Mouse (Mus musculus) embryonic fibroblast, embryonic 13.5 days (primary cell): ENCODE measurements around the gene C2cd4b. TPM values are rescaled to one million over a fixed set of nuclear protein-coding genes. Genes with fewer than 3 reads are reported as not detected.

Source experiments
- H3K27ac ChIP-seq: 2 replicates; pipeline ENCODE4 v1.5.1; 2012; ENCODE audit warnings: low read length, control low read depth, inconsistent platforms; ENCODE audit not compliant: insufficient read depth
- H3K4me1 ChIP-seq: 2 replicates; pipeline ENCODE4 v1.6.1; 2011; ENCODE audit warnings: low read length; ENCODE audit not compliant: control insufficient read depth, insufficient read depth
- H3K4me3 ChIP-seq: 2 replicates; pipeline ENCODE4 v1.5.1; 2011; ENCODE audit warnings: mild to moderate bottlenecking, control low read depth, low read length; ENCODE audit not compliant: insufficient read depth
- CTCF ChIP-seq: IDR thresholded peaks from 2 replicates; pipeline ENCODE4 v1.5.1; 2011; ENCODE audit warnings: mild to moderate bottlenecking, control low read depth, low read length, moderate library complexity, borderline replicate concordance; ENCODE audit not compliant: insufficient read depth
- POLR2A ChIP-seq: IDR thresholded peaks from 2 replicates; pipeline ENCODE4 v1.6.1; 2011; ENCODE audit warnings: low read depth, mild to moderate bottlenecking, control low read depth, low read length, moderate library complexity
- polyA plus RNA-seq: library from polyadenylated mRNA; stranded (reverse); fragments of >200 nt; gene quantifications from 2 replicates; pipeline ENCODE4 v1.2.4, GENCODE M21; 2011; ENCODE audit warnings: low read depth; ENCODE audit not compliant: missing spikeins, insufficient read length

C2cd4b gene
- polyA plus RNA-seq = not detected in 2 replicates

DNA sequence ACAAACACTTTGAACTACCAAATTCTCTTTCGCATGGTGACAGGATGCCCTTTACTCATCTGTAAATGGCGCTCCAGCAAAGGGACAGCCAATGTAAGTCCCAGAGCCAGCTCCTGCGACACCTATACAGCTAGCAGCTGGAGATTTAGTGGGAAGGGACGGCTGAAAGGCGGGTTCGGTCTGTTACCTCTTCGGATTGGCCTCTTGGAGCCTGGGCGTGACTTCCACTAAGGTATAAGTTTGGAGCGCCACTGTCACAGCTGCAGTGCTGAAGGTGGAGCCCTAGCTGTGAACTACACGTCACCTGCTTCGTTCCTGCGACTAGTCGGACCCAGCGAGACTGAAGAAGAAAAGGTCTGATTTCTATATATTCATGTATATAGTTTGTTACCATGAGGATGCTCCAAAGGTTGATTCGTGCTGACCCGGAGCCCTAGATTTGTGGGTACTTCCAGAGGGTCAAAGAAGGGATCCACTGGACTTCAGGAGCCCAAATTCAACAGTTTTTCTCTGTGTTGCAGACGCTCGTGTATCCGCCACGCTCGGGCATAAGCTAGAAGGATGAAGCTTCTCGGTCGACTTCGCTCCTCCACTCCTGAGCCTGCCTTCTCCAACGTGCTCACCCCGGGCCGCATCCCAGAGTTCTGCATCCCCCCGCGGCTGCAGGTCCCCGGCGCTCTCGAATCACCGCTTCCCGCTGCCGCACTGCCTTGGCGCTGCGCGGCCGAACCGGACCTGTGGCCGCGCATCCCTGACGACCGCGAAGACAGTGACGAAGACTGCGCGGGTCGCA is at the start of gene C2cd4b:
Gene C2cd4b (plus strand): TSS at position 275 of the 793 bp plus-strand sequence.
- TF ChIP-seq POLR2A = no peak
- TF ChIP-seq CTCF = no peak
- Histone ChIP-seq H3K27ac (no peak within 1 kb of the TSS), H3K4me1 (no peaks in the 10 kb centered on the region)

GRCm38 (mm10) chr9:67711051-67711877 is 48.0 kb upstream of the C2cd4b start:
- TF ChIP-seq CTCF = peak; percentile 81
- no peak for TF ChIP-seq POLR2A
- no peak overlapping the region for H3K4me3 ChIP-seq
- H3K4me1 ChIP-seq = no peaks in the 10 kb centered on the region
- H3K27ac ChIP-seq = no peak overlapping the region

More for the DNA sequence above, at the start of gene C2cd4b:
- peak within 1 kb of the TSS; percentile 27 for H3K4me3 ChIP-seq

- Histone ChIP-seq H3K4me3 (no peak overlapping the region), H3K4me1 (no peaks in the 10 kb centered on the region), H3K27ac (no peak overlapping the region)
- TF ChIP-seq CTCF (no peak), POLR2A (no peak)
These were observed 47.1 kb upstream of the C2cd4b start for GRCm38 (mm10) chr9:67712146-67712545.

DNA sequence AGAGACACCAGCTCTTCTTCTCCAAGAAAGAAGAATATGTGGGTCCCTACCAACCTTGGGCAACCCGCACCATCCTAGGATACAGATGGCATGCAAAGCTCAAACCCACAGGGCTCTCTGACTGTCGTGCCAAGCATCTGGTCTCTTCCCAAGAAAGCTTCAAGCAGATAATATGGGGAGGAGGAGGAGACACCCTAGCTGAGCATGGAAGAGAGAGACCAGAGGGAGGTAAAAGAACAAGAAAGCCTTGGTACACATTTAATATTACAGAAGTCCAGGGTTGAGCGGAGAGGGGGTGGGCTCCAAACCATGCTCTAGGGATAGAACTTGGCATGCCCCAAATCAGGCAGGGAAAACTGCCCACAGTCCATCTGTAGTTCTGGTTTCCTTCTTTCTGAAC is 42.2 kb upstream of the C2cd4b start:
- TF ChIP-seq POLR2A = no peak
- Histone ChIP-seq H3K4me3 (no peak overlapping the region), H3K4me1 (no peaks in the 10 kb centered on the region), H3K27ac (no peak overlapping the region)

DNA sequence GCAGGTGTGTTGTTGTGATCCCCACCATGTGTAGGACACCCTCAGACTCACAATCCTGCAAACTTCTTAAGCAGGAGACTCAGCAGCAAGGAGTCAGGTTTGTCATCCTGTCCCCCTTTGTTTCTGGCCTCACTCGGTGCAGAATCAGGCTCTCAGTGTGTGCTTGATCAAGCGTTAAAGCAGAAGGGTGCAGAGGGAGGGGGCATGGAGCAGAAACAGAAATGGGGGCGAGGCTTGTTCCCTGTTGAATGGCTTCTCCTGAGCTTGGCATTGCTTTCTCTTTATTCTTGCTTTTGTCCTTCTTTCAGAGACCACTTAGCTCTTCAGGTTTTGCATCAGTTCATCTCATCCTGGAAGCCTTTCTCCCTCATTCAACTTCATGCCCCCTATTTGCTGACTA is 40.6 kb upstream of the C2cd4b start:
- no peaks in the 10 kb centered on the region; the same call in 1 of the 2 replicates for H3K4me1 ChIP-seq
- no peak overlapping the region for H3K4me3 ChIP-seq
- no peak overlapping the region for H3K27ac ChIP-seq
- no peak for TF ChIP-seq CTCF

DNA sequence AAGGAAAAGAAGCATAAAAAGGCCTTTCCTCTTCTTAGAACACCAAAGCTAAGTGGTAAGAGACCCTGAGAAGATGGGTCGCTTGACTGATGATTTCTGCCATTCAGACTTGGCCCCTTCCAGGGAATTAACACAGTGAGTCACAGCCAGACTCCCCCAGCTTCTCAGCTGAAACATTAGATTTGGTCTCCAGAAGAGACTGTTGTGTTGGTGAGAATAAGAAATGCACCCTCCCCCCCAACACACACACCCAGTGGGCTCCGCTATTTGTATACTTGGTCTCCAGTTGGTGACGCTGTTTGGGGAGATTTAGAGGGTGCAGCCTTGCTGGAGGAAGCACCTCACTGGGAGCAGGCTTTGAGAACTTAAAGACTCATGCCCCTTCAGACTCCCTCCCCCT is 39.1 kb upstream of the C2cd4b start:
- no peak overlapping the region for H3K27ac ChIP-seq
- TF ChIP-seq POLR2A (no peak), CTCF (no peak)
- H3K4me3 ChIP-seq = no peak overlapping the region
- no peaks in the 10 kb centered on the region; the same call in 1 of the 2 replicates for H3K4me1 ChIP-seq

GRCm38 (mm10) chr9:67722378-67722777 is 36.9 kb upstream of the C2cd4b start:
- no peak for TF ChIP-seq POLR2A
- no peak for TF ChIP-seq CTCF
- no peak overlapping the region for H3K4me3 ChIP-seq
- 0 out of 2 replicates have a peak overlapping the region, but pooled peaks have one; percentile 10 for H3K27ac ChIP-seq
- no peaks in the 10 kb centered on the region; the same call in 1 of the 2 replicates for H3K4me1 ChIP-seq

DNA sequence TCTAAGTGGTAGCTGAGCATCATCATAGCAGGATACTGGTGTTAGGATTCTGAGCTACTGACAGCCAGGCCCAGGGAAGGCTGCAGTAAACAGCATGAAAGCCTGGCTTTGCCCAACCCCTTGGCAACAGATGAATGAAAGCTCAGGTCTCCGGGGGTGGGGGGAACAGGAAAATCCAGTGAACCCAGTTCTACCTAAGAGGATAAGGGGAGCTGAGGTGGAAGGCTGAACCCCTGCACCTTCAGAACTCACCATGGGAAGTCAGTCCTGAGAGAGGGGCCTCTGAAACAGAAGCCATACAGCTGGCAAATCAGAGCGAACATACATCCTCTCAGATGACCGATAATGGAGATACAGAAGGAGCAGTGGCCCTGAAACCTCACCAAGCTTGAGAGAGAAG is 34.0 kb upstream of the C2cd4b start:
- TF ChIP-seq CTCF = no peak
- no peak for TF ChIP-seq POLR2A
- Histone ChIP-seq H3K27ac (no peak overlapping the region), H3K4me1 (no peaks in the 10 kb centered on the region; the same call in 1 of the 2 replicates), H3K4me3 (no peak overlapping the region)

GRCm38 (mm10) chr9:67733716-67734115 is 25.5 kb upstream of the C2cd4b start:
- TF ChIP-seq POLR2A = no peak
- no peak for TF ChIP-seq CTCF
- Histone ChIP-seq H3K4me3 (no peak overlapping the region), H3K4me1 (no peaks in the 10 kb centered on the region), H3K27ac (no peak overlapping the region)

- H3K4me1 ChIP-seq = no peaks in the 10 kb centered on the region
- no peak for TF ChIP-seq POLR2A
- TF ChIP-seq CTCF = peak; percentile 19; the same call in 1 of the 2 replicates
- no peak overlapping the region for H3K27ac ChIP-seq
- H3K4me3 ChIP-seq = no peak overlapping the region
These were observed 23.8 kb upstream of the C2cd4b start for GRCm38 (mm10) chr9:67735426-67735825.
